Mouse (Mus musculus): ENCODE measurements around the gene Ncbp3.

Gene Ncbp3

DNA sequence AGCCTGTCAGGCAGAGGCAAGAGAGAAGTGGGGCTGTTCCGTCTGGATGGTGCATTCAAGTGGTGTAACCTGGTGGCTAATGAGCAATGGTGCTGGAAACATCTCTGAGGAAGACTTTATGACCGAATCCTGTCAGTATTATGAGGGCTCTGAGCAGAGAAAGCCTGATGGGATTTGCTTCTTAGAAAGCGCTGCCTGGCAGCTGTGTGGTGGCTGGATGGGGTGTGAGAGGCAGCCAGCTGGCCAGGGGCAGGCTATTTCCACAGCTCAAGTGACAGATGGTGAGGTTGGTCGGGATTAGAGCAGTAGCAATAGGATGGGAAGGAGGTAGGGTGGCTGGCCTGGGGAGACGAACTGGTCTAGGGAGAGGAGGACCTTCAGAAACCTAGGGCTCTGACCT lies 16.0 kb upstream of the Ncbp3 start:
- no peak for DNase-seq

DNA sequence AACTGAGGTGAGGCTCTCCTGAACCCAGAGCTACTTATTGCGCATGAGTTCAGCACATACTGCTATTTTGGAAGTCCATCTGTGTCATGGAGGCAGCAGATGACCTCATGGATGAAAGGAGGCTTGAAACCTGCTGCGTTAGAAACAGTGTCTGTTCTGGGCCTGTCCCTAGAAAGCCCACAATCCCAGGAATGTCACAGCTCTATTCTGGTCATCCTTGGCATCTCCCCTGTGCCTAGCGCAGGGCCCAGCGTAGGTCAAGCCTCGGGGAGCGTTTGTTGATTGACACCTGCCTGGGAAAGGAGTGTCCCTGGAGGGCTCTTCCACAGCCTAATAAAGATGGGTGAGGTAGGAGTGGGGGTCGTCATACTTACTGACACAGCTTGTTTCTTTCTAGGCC lies 11.5 kb upstream of the Ncbp3 start:
- no peak for DNase-seq

DNA sequence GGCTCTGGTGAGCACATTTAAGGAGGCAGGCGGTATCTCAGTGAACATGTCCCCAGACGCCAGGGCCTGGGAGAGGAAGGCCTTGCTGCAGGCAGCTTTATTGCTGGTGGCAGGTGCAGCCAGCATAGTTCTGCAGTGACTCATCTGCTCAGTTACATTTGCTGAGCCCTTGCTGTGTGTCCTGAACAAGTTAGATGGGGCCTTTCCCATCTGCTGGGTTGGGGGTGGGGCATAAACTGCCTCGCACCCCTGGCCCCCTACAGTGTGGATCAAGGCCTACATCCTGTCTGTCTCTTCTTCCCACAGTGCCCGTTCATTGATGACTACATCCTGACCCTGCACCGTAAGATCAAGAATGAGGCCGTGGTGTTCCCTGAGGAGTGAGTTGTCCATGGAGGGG lies 10.7 kb upstream of the Ncbp3 start:
- DNase-seq, result no peak

DNA sequence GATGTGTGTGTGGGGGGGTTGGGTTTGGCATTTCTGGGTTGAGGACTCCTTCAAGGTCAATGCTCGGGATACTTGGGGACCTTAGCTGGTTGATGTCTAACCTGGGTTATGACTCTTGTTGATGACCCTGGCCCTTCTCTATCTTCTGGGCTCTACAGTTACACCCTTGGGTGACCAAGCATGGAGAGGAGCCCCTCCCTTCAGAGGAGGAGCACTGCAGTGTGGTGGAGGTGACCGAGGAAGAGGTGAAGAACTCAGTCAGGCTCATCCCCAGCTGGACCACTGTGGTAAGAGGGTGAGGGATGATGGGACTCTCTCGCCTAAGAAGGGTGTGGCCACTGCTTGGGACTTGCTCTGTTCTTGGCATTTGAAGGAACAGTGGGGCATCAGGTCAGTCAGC lies 9.9 kb upstream of the Ncbp3 start:
- DNase-seq, result no peak

DNA sequence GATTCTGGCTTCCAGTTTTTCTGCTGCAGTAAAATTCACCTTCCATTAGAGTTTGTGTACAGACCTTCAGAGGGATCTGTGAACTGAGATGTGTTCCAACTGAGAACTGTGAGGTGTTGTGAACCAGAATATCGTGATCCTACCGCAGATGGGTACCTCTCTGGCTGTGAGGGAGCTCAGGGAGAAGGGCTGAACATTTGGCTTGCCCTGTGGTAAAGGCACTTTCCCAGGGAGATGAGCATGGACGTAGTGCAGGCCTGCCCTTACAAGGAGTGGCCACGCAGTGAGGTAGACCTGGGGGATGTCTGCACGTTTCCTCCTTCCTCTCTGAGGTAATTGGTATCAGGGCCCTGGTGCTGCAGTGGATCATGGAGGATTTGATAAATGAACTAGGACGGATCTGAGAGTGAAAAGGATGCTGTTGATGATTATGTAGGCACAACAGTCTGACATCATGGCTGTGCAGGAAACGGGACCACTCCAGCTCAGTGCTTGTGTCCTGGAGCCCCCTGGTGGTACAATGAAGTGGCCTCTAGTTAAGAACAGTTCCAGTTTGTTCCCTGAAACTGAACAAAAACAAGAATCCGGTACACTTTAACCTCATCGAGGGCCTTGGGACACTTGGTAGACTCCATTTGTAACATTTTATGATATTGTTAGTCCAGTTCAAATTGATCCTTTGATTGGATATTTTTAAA lies 8.3 kb upstream of the Ncbp3 start:
- DNase-seq, result peak; percentile 71

DNA sequence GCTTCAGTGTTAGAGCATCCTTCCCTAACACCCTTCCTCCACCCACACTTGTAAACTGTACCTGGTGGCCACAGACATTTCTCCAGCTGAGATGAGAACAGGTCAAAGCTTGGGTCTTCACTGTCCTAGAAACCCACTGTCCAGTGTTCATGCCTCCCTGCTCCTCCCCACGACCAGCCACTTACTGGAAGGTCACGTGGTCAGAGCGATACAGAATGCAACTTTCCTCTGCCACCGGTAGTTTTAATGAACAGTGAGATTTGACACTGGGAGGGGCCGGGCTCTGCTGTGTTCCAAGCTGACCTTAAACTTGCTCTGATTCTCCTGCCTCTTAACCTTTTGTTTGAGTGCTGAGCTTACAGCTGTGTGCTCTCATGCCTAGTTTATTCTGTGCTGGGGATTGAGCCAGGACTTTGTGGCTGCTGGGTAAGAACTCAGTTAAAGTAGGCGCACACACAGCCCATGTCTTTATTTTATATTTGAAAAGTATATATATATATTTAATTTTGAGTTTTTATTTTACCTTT lies 3.3 kb upstream of the Ncbp3 start:
- no peak for DNase-seq

DNA sequence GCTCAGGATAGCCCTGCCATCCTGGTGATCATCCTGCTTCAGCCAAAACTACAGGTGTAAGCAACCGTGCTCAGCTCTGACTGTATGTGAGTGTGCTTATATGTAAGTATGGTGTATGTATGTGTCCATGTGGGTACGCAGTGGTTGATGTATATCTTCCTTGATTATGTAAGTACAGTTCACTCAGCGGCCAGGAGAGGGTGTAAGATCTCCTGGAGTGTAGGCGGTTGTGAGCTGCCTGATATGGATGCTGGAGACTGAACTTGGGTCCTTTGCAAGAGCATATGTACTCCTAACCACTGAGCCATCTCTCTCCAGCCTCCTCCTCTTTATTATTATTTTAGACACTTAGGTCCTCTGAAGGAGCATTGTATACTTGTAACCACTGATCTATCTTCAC lies 2.8 kb upstream of the Ncbp3 start:
- DNase-seq, result no peak

DNA sequence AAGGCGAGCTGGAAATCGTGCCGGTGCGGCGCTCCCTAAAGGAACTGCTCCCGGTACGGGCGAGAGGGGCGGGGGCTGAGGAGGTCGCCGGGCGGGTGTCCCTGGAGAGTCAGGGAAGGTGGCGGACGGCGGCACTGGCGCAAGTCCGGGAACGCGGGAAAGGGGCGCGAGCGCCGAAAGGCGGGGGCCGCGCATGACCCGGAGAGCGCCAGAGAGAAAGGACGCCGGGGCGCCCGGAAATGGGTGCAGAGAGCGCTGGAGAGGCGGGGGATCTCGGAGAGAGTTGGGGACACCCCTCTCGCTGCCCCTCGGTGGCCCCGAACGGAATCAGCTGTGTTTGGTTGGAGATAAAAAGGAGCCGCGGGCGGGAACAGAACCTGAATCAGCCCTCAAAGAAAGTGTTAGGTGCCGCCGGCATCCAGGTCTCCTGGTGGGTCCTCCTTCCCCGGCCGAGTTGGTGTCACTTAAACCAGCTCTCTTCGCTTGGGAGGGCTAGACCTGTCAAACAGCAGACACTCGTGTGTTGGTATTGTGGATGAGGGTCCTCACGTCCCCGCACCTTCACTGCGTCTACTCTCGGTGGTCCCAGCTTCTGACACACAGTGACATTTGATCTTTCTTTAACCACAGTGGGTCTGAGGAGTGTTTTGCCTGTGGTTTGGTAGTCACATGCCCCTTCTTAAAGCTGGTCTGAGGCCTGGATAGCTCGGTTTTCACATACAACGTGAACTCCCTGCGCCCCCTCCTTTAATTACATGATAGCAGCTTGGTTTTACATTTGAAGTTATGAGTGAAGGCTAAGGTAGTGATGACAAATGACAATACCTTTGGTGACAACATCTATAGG lies 670 bp downstream of the Ncbp3 start:
- DNase-seq, result no peak

DNA sequence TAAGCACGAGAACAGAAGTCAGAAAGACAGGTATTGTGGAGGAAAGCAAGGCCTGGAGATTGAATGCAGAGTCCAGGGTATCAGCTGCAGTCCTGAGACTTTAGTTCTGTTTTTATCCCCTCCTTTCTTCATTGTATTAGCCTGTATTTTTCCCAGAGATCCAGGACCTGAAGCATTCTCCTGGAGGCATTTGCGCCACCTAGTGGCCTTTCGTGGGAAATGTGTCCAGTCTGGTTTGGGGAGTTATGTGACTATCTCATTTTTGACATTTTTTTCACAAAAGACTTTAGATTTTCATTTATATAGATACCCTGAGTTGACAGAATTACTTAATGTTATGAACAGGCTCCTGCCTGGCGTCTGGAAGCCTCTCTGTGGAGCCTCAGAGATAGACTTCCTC lies 1.8 kb downstream of the Ncbp3 start:
- peak; percentile 82 for DNase-seq

DNA sequence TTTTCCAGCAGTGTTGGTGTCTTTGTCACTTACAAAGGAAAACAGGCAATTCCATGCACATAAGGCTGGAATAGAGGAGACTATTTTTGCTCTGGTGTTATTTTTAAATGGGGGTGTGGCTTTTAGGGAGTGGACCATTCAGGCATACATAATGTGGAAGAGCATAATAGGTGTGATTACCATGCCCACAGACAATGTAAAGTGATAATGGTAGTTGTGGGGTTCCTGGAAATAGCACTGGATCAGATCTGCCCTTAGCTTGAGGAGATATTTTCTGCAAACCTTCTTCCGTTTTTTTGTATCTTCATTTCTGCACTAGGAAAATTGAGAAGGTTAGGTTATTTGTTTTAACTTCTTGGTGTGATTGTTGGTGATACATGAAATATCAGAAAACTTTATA lies 5.2 kb downstream of the Ncbp3 start:
- DNase-seq, result no peak

DNA sequence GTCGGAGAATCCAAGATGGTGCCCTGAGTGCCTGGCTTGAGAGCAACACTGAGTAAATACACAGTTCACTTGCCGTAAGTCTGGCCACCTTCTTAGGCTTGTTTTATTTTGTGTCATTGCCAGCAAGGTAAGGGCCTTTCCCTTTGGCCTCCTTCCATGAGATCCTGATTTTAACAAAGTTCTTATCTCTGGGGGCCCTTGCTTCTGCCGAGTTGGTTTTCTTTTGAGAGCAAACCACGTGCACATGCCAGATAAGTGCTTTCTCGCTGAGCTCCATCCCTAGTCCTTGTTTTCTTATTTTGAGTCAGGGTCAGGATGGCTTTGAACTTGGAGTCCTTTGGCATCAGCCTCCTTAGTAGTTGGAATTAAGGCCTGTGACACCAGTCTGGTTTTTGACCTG lies 10.1 kb downstream of the Ncbp3 start:
- no peak for DNase-seq

DNA sequence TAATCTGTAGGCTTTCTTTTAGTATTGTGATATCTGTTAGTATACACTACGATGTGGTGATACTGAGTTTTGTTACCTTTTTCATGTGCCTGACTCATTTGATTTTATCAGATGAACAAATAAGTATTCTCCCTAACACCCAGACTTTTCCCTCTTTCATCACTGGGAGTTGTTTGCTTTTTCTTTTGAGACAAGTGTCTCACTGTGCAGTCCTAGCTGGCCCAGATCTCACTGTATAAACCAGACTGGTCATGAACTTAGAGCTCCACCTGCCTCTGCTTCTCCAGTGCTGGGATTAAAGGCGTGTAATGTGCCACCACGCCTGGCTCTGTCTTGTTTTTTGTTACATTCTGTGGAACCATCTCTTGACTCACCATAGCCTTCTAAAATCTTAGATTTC lies 12.0 kb downstream of the Ncbp3 start:
- DNase-seq, result no peak

DNA sequence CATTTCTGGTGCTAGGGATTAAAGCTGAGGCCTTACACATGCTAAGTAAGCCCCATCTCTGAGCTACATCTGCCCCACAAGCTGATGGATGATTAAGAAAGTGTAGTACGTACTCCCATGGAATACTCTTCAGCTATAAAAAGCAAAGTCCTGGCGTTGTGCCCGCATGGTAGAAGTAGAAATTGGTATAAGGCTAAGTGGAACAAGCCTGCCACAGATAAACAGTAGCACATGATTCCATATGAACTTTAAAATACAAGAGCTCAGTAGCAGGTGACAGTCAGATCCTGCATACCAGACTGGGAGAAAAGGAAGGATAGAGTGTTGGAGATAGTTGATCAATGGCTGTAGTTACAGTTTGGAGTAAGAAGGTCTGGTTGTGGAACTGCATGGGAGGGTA lies 13.8 kb downstream of the Ncbp3 start:
- DNase-seq, result no peak

DNA sequence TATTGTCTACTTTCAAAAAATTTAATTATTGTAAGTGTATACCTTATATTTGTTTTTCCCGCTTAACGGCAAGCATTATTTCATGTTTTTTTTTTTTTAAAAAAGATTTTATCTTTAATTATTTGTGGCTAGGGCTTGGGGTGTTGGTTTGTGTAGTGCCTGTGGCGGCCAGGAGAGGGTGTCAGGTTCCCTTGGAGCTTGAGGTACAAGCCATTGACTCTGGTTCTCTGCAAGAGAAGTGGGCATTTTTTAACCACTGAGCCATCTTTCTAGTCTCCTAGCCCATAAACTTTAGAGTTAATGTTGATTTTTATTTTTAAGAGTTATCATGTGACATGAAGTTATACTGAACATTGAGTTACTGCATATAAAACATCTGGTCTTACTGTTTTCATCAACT lies 24.3 kb downstream of the Ncbp3 start:
- peak; percentile 52 for DNase-seq

DNA sequence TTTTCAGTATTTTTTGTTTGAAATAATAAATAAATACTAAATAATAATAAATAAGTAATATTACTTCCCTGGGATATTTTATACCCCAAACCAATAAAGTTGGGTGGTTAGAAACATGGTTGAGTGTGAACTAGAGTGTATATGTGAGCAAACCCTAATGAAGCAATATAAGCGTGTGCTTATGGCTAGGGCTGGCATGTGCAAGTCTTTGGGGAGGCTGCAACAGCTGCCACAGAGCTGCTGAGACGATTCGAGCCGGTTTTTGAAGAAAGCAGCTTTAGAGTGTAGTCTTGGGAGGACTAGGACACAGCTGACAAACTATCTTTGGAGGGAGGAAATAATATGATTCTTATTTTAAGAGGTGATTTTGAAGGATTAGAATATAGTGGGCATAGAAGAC lies 28.7 kb downstream of the Ncbp3 start:
- DNase-seq, result no peak

DNA sequence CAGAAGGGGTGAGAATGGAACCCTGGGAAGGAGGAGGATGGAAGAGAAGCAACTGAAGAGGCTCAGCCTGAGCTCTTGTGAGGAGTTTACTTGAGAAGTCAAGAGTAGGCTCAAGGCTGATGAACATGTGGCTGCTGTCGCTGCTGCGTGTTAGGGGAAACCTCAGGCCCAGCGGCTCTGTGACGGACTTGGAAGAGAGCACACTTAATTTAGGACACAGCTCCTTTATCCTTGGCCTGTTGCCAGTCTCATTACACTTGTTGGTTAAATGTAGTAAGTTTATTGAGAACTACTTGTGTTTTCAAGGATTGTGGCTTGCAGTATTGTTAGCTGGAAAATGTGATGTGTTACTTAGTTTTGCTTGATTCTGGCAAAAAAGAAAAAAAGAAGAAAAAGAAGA lies 29.1 kb downstream of the Ncbp3 start:
- no peak for DNase-seq

DNA sequence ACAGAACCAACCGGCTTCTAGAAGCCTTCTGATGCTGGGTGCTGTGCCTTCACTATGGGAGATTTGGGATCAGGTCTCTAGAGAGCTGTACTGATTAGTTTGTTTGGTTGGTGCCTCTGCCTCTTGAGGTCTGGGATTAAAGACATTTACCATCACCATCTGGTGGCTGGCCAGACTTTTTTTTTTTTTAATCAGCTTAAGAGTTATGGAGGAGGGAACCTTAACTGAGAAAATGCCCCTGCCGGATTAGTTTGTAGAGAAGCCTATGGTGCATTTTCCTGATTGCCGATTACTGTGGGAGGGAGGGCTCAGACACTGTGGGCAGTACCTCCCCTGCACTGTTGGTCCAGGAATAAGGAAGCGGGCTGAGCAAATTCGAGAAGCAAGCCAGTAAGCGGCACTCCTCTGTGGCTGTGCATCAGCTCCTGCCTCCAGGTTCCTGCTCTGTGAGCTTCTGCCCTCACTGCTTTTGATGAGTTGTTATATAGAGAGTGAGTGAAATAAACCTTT lies 29.7 kb downstream of the Ncbp3 start:
- no peak for DNase-seq

DNA sequence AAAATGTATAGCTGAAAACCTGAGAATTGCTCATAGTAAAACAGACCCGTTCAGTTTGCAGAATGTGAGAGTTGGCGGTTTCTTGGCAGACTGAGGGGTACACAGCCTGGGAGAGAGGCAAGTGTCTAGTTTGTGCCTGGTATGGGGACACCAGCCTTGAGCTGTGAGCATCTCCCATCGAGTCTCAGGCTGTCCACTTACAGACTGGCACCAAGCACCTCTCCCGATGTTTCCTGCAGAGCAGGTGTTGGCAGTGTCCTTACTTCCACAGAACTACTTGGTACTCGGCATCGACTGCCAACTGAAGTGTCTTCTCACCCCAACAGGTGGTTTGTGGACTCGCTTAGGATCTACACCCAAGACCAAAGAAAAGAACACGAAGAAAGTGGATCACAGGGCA lies 31.0 kb downstream of the Ncbp3 start:
- DNase-seq, result no peak

DNA sequence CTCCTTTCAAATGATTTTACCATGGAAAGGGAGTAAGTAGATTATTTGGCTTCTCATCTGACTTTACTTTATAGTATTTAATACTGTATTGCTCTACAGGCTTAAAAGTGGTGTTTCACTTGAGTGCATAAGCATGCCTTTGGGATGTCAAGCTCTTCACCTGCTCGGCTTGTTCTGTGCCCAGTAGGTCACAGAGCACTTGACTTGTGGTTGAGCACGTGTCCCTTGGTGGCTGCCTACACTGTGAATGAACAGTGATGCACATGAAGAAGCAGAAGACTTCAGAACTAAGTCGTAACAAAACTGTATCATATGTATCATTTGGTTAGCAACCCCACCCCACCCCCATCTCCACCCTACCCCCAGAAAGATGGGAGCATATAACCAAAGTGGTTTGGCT lies 32.7 kb downstream of the Ncbp3 start:
- DNase-seq, result no peak

DNA sequence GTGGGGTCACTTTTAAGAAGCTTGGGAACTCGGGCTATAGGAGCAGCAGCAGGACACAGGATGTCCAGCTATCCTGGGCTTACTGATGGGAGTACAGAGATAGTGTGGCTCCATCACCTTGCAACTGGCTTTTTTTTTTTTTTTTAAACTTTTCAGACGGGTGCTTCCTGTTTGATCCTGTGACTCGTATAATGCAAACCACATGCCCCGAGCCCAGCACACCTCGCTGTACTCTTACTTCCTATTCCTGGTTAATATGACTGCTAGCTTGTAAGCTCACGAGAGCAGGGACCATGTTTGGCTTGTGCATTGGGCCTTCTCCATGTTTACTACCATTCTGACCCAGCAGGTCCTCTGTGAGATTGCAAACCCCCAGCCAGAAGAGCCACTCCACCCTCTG lies 36.7 kb downstream of the Ncbp3 start:
- no peak for DNase-seq

DNA sequence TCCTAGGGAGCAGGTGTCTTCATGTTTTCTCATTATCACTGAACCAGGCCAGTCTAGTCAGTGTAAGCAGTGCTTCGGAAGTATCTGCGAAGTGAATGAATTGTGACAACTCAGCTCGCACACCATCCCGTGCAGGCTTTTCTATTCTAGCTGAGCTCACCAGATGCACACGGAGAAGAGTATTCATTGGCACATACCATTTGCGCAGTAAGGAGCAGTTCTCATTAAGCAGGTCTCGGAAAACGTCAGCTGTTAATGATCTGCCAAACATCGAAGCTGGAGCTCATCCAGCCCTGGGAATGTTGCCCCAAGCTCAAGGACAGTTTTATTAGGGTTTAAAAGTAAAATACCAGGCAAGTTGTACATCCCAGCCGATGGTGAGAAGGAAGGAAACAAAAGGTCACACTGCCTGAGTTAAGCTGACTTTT lies 37.2 kb downstream of the Ncbp3 start:
- peak; percentile 26 for DNase-seq

DNA sequence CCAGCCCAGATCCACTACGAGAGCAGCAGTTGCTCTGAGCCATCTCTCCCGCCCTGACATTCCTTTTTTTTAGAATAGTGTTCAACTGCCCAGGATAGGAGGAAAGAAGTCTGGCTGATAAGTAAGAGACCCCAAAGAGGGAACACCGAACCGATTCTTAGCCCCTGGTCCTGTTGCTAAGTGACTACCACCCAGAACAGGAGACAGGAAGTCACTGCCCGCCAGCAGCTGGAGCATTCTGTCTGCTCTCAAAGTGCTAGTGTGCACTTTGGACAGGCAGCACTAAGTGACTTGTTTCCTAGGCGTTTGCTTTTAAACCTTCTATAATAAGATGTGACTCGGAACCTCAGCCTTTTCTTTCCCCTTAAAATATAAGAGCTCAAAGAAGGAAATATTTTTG lies 37.8 kb downstream of the Ncbp3 start:
- no peak for DNase-seq

DNA sequence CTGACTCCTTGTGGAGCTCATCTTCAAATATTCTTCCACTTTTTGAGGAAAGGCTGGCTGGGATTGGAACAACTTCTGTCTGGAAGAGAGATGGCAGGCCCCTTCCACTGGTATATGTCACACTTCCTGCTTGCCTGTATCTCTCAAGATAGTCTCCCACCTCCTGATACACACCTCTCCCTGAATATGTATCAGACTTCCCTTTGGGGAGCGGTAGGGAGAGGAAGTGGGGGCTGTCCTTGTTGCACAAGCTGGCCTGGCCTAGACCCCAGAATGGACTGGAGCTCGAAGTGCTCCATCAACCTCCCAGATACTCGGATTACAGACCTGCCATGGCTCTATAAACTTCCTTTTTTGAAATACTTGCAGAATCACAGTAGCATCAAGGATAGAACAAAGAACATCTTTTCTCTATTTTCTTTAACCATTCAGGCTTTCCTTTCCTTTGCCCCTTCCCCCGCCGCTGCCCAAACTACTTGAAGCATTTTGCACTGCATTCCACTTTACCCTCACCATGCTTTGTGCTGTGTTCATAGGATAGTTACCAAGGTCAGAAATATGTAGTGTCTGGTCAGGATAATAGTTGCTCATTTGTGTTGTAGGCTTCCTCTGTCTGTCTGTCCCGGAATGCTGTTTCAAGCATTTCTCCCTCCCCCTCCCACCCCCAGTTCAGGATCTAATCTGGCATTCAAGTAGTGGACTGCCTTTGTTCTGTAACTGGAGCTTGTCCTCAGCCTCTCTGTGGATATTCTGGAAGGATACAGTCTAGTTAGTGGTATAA lies 40.3 kb downstream of the Ncbp3 start:
- DNase-seq, result no peak
